Mouse (Mus musculus): ENCODE measurements around the gene Mecom.
"Not testable (repeated sequence)": the region's sequence is repeated elsewhere in the genome, so short reads cannot be mapped to it uniquely, and the experiment has no call there.

Gene Mecom

DNA sequence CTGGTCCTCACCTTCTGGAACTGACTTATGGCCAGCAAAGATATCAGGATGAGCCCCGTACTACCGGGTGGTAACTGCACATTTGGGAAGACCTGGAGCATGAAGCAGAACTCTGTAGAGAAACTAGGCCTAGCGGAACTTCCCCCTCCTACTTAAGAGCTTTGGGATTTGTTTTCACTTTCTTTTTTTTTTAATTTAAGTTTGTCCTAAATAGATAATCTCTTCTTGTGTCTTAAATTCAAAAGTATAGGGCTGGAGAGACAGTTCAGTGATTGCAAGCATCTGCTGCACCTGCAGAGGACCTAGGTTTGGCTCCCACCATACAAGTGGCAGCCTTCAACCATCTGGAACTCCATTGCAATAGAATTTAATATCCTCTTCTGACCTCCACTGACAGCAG is at the start of gene Mecom:
TSS of gene Mecom (minus strand) at position 101 of the 400 bp plus-strand sequence.
- DNase-seq (ENCODE audit: low read depth in 1 of 2, low spot score in 2 of 2), result no peak

DNA sequence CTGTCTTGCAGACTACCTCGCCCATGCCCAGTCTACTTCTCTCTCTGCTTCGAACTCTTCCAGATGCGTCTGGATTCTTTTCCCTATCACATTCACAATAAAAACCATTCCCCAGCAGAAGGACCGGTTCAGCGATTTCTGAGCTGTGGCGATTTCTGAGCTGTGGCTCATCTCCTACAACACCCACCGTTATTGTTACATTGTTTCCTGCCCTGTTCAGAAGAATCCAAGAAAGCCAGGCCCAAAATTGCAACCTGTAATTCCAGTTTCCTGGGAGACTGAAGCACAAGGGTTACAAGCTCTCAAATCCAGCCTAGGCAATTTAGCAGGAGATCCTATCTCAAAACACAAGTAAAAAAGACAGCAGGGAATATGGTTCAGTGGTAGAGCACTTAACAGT is 49.5 kb upstream of the Mecom start:
- no peak for DNase-seq (ENCODE audit: low read depth in 1 of 2, low spot score in 2 of 2)

DNA sequence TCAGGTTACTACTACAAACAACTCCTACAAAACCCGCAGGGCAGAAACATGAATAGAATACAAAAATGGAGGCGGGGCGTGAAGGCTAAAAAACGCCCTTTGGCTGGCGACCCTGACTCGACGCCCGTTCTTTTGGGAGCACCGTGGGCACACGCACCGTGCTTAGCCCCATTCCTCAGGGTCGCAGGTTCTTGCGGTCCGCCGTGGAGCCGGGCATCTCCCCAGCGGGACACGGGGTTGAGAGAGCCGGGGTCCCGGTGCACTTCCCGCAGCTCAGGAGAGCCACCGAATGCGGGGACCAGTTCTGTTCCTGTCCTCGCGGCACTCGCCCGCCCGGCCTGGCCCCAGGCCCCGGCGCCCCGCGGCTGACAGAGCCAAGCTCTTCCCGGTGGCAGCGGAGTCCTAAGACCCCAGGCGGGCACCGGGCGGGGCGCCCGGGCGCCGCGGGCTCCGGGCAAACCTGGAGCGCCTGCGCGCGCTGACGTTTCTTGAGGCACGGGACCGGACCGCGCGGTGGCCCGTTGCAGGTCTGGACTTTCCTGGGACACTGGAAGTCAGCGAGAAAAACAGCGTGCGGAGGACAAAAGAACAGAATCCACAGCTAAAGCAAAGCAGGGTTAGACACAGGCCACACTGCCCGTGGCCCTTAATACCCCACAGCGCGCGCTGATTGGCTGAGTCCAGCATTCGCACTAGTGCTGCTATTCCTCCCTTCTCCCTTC is 47.5 kb upstream of the Mecom start:
- DNase-seq (ENCODE audit: low read depth in 1 of 2, low spot score in 2 of 2), result no peak

DNA sequence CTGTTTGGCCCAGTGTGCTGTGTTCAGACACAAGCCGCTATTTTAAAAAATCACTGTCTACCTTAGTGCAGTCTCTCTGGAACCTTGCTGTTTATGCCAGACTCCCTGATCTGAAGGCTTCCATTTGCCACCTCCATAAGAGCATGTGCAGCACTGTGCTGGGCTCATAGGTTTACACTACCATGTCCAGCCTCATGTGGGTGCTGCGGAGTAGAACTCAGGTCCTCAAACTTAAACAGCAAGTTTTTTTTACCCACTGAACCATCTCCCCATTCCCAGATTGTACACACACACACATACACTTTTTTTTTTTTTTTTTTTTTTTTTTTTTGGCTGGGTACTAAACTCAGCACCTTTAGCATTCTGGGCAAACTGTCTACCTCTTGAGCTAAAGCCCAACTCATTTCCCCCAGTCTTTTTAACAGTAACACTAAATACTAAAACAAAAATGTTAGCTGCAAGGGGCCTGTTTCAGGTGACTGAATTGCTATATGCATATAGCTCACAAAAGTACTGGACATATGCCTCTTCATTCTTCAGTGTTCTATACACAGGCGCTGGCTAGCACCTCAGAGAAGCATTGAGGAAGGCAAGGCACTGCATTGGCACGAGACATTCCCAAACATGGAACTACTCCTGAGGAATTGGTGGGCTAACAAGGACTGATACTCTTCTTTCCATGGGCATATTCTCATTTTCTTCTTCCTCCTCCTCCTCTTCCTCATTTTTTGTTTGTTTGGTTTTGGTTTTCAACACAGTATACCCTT is 46.1 kb upstream of the Mecom start:
- no peak for DNase-seq (ENCODE audit: low read depth in 1 of 2, low spot score in 2 of 2)

DNA sequence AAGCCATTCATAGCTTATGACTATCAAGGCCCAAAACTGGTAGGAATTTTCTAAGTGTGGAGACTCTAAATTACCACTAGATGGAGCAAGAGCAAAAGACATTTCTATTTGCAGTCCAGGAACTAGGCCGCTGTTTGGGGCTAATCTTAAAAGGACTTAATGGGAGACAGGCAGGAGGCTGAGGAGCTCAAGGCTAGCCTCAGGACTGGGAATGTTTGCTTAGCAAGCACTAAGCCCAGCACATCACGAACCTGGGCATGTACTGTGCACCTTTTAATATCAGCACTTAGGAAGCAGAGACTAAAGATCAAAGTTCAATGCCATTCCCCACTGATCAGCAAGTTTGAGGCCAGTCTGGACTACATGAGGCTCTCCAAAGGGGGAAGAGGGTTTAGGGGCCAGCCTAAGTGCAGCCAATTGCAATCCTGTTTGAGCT is 44.6 kb upstream of the Mecom start:
- no peak for DNase-seq (ENCODE audit: low read depth in 1 of 2, low spot score in 2 of 2)

DNA sequence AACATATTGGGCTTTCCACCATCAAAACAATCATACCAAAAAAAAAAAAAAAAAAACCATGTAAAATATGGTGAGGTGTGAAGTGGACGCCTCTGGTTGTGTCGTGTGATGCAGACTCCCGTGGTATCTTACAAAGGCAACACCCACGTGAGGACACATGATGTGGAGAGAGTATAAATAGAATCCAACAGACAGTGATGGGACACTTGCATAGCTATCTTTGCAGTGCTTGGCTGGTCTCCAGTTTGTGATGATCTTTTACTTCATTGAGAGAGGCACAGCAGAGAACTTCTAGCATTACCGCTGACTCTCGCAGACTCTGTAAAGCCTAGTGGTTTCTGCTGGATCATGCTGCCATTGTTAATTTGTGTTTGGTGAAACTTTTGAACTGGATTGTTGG is 41.1 kb upstream of the Mecom start:
- DNase-seq (ENCODE audit: low read depth in 1 of 2, low spot score in 2 of 2), result no peak

DNA sequence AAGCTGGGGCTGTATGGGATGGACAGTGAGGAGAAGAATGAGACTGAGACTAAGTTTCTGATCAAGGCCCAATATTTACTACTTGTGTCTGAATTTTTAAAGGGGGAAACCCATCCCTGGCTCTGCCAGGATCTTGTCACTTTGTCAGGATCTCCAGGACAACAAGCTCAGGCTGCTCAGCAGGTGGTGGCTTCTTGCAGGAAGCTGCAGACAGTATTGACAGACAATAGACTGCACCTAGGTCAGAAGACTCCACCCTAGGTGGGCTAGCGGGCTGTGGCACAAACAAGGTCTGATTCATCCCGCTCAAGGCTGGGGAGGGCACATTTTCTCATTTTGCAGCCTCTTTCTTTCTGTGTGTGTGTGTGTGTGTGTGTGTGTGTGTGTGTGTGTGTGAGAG is 25.7 kb upstream of the Mecom start:
- DNase-seq (ENCODE audit: low read depth in 1 of 2, low spot score in 2 of 2), result no peak

DNA sequence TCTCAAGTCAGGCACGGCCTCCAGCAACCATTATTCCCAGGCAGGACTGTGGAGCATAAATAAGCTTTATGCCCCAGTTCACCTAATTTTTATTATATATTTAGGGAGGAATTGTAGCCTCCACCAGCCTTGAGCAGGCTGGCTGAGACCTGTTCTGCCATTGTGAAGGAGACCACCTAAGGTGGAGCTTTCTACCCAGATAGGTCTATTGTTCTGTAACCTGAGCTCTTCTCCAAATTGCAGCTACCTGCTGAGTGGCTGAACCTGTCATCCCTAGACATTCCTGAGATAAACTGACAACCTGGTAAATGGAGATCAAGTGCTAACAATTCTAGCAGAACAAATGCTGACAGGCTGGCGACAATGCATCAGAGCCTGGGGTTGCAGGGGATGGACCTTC is 18.5 kb upstream of the Mecom start:
- DNase-seq (ENCODE audit: low read depth in 1 of 2, low spot score in 2 of 2), result not testable (repeated sequence)

DNA sequence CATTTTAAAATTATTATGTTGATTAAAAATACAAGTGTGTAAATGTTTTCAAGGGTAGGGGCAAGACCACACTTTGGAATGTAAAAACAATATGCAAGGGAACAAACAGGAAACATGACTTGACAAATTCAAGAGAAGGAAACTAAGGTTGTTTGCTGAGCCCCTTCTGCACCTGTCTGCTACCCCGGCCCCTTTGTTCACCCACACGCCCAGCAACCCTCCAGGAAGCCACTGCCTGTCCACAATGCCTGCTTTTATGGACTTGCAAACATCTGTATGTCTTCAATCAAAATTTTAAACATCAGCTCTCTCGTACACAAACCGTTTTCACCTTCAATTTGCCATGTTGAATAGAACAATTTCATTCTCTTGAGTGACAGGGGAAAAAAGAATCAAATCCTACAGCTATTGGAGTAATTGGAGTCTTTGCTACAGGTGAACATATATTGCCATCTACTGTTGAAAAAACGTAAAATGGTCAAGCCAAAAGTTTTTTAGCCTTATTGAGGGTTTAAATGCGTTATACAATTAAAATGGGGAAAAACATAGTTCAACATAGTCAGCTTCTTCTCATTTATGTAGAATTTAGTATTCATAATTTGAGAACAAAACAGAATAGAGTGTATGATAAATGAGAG is 13.0 kb upstream of the Mecom start:
- no peak for DNase-seq (ENCODE audit: low read depth in 1 of 2, low spot score in 2 of 2)

DNA sequence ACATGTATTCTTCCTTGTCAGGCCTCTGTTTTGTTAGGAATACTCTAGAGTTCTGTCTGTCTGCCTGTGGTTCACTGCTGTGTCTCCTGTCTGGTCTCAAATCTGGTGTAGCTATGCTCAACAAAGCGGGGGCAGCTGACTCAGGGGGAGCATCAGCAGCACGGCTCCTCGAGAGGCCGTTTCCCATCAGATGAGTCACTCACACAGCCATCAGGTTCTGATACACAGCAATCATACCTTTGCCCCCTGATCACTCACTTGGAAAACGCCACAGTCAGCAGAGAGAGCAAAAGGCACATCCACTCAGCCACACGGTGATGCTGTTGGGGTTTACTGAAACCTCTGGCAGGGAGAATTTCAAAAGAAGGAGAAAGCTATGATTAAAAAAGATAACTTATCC is 5.9 kb upstream of the Mecom start:
- DNase-seq (ENCODE audit: low read depth in 1 of 2, low spot score in 2 of 2), result no peak

DNA sequence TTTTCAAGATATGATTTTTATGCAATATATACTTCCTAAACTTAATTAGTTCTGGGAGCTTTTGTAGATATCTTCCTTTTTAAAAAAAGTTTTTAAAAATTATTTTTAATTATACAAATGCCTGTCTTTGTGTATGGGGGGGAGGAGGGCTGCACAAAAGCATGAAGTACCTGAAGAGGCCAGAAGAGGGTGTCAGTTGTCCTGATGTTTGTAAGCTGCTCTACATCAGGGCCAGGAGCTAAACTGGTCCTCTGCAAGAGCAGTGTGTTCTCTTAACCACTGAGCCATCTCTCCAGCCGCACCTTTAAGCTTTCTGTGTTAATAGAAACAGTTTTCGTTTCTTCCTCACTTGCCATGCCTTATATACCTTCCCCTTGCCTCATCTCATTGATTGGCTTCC is 2.4 kb upstream of the Mecom start:
- no peak for DNase-seq (ENCODE audit: low read depth in 1 of 2, low spot score in 2 of 2)

DNA sequence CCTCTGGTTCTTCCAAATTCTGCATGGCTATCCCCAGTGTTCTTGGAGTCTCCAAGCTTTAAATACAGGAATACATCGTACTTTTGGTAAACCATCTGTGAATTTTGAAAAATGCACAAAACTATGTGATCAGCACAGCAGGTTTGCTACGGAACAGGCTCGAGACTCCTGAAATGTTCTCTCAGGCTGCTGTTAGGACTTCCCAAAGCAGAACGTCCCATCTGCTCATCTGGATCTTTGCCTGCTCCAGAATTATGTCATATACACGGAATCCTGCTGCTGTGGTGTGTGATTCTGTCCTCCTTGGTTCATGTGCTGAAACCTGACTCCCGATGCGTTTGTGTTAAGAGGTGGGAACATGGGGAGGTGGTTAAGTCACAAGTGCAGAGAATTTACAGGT is 1.1 kb upstream of the Mecom start:
- no peak for DNase-seq (ENCODE audit: low read depth in 1 of 2, low spot score in 2 of 2)

DNA sequence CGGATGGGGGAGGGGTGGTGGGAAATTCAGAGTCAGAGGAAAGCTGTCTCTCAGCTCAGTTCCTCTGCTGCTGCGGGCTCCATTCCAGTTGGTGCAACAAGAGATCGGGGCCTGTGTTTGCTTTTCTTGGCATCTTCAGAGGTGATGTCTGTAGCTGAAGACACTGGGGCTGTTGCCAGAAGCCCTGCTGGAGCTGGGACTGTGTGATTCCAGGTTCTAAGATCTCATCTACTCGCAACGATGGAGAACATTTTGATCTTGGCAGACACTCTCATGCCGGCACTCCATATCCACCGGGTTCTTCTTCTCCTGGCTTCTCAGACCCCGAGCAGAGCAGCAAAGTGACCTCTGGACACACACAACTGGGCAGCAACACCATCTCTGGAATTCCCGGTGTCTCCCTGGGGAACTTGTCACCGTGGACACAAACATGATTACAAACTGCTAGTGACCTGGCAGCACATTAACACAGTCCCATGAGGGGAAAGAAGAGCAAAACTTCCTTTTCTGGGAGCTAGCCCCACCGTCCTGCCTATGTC is 908 bp downstream of the Mecom start:
- DNase-seq (ENCODE audit: low read depth in 1 of 2, low spot score in 2 of 2), result no peak

DNA sequence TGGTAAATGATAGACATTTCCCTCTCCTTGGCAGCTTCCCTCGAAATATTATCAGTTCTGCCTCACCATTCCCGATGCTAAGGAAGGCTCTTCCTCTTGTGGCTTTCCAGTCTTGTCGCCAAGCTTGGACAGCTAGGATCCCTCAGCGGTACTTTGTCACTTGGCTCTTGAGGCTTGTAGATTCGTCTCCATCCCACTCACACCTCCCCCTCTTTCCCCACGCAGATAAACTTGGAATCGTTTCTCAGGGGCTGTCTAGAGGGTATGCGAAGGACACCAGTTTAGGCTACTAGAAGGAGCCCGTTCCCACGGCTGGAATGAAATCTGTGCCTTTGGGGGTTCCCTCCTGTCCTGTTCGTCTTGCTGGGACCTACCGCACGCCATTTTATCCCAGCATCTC is 1.4 kb downstream of the Mecom start:
- no peak for DNase-seq (ENCODE audit: low read depth in 1 of 2, low spot score in 2 of 2)

DNA sequence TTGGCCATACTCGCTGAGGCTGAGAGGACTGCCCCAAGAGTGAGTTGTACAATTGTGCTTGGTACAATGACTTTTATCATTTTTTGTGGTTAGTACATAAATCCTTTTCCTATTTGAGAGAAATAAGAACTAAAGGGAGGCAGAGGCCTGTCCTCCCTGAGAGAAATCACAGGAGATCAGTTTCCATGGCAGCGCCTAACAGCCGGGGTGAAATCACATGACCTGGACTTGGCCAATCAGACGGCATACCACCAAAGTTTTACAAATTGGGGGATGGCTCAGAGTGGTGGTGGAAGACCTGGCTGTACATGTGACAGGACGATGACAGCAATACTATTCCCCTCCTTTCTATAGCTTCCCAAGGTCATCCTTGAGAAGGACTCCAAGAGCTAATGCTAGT is 2.6 kb downstream of the Mecom start:
- DNase-seq (ENCODE audit: low read depth in 1 of 2, low spot score in 2 of 2), result no peak

DNA sequence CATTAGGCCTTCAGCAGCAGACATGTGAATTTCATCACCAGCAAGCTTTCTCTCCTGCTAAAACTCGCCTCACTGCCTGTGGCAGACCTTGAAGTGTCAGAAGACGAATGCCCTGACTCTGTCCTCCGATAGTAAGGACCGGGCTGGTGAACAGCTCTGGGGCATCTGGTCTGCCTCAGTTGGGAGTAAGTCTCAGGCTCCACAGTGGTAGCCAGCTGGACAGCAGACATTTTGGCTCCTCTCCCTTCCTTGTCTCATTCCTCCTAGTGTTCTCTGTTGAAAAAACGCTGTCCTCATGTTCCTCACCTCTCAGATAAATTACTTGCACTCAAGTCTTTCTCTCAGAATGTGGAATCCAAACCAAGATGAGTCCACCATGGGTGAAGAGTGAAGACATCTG is 3.5 kb downstream of the Mecom start:
- DNase-seq (ENCODE audit: low read depth in 1 of 2, low spot score in 2 of 2), result no peak

DNA sequence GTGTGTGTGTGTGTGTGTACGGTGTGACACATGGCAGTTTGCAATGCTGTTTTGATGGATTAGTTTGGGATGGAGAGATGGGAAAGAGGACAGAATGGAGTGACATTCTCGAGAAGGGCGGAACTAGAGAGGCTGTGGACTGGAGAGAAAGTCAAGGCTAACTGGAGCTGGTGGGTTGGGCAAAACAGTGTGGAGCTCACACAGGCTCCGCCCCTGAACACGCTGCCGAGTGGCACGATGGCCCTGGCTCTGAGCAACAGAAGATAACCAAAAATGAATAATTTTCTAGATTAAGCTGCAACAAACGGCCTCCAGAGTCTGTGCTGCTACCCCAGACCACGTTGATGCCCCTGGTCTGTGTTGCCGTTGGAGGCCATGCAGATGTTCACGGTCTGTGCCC is 12.0 kb downstream of the Mecom start:
- no peak for DNase-seq (ENCODE audit: low read depth in 1 of 2, low spot score in 2 of 2)

DNA sequence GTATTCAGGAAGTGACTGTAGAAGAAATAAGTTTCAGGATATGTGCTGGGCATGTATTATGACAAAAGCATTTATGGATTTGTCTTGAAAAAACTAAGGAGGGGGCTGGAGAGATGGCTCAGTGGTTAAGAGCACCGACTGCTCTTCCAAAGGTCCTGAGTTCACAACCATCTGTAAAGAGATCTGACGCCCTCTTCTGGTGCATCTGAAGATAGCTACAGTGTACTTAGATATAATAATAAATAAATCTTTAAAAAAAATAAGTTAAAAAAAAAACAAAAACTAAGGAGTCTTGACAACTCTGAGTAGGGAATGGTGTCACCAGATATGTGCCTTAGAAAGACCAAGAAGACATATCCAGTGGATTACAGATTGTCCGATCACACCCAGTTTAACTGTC is 27.1 kb downstream of the Mecom start:
- DNase-seq (ENCODE audit: low read depth in 1 of 2, low spot score in 2 of 2), result not testable (repeated sequence)

DNA sequence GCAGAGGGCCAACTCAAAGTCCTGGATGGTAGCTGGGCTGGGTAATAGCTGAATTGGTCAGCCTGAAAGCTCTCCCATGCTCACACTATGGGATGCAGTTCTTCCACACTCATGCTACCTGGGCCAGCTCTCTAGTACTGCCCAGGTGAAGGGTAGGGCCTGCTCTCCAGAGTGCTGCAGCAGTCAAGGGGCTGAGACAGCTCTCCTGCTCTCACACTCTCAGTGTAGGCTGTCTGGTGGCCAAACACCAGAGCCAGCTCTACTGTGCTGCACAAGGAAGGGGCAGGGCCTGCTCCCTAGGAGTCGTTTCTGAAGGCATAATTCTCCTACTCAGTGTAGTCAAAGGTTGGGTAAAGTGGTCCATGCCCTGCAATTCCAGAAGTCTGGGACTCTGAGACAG is 28.4 kb downstream of the Mecom start:
- DNase-seq (ENCODE audit: low read depth in 1 of 2, low spot score in 2 of 2), result no peak

DNA sequence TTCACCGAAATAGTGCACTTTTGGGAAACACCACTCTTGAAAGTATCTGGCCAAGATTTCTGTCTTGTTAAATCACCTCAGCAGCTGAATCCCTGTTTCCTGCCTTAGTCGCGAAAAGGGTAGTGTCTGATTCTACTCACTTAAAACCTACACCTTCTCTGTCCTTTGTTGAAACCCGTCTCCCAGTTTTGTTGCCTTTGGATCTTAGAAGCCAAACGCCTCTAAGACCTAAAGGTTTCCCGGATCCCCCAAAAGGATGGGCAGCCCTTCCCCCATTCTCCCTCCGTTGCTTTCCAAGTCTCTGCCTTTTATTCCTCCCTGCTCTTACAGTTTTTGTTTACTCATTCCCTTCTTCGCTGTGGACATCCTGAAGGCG is 32.0 kb downstream of the Mecom start:
- DNase-seq (ENCODE audit: low read depth in 1 of 2, low spot score in 2 of 2), result no peak

DNA sequence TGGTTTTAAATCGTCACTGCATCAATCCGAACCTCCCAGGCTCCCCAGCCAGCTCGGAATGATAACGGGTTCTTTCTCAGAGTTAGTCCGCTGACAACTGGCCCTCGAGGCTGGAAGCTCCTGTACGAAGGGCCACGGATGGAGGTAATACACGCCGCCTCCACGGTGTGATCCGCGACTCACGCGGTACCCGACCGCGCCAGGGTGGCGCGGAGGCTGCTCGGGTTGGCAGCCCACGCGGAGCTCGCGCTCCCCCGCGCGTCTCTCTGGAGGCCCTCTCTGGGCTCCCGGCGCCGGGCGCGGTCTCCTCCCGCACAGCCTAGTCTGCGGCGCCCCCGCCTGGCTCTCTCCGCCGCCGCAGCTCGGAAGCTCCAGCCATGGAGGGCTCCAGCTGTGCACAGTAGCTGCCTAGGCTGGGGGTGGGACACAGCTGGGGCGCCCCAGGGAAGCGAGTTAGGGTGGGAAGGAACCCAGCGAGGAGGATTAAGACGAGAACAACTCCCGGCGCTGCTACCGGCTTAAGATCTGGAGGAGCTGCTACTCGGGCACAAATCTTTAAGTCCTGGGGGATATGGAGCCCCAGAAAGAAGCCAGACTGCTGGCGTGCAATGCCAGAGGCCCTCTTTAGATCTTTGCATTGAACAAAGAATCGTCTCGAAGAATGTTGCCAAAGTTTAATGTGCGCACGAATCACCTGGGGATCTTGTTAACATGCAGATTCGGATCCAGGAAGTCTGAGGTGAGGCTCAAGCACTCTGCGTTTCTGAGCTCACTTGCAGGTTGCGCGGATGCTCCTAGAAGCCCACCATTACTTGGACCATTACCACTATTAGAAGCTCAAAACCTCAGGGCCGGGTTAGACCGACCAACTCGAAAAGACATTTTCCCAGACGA is 32.7 kb downstream of the Mecom start:
- DNase-seq (ENCODE audit: low read depth in 1 of 2, low spot score in 2 of 2), result no peak

Measured in monocyte, adult 2 months (primary cell).